Mouse (Mus musculus) E14TG2a.4 (cell line): Measurements from ENCODE around the gene H2afx.

Source experiments
- H3K27me3 ChIP-seq: 2 replicates; pipeline ENCODE4 v1.6.1; 2014; ENCODE audit warnings: low read length, control low read depth; ENCODE audit not compliant: insufficient read depth
- H3K36me3 ChIP-seq: 2 replicates; pipeline ENCODE4 v1.6.1; 2014; ENCODE audit warnings: low read length, control low read depth; ENCODE audit not compliant: insufficient read depth
- H3K4me1 ChIP-seq: replicated peaks from 2 replicates; pipeline ENCODE4 v1.6.1; 2014; ENCODE audit warnings: low read depth, low read length, control low read depth
- H3K4me3 ChIP-seq: replicated peaks from 2 replicates; pipeline ENCODE4 v1.5.1; 2014; ENCODE audit warnings: mild to moderate bottlenecking, low read length
- H3K9me3 ChIP-seq: 2 replicates; pipeline ENCODE4 v1.6.1; 2014; ENCODE audit warnings: low read length, control low read depth
- CTCF ChIP-seq: conservative IDR thresholded peaks from 2 replicates; pipeline ENCODE4 v1.5.1; 2014; ENCODE audit warnings: low read length
- NANOG ChIP-seq: IDR thresholded peaks from 2 replicates; pipeline ENCODE4 v1.6.1; 2014; ENCODE audit warnings: borderline replicate concordance, low read length, mixed read lengths
- POU5F1 ChIP-seq: IDR thresholded peaks from 2 replicates; pipeline ENCODE4 v1.6.1; 2014; ENCODE audit warnings: low read length, borderline replicate concordance

H2afx gene

GRCm38 (mm10) chr9:44325768-44326370 lies 8.6 kb upstream of the H2afx start, which contains the start of gene Dpagt1:
Gene Dpagt1 (plus strand): TSS chr9:44326019.
- TF ChIP-seq NANOG = no peak
- no peak for TF ChIP-seq CTCF
- peaks cover 29% of the 10 kb centered on the region for H3K36me3 ChIP-seq
- peaks cover 41% of the 10 kb centered on the region for H3K4me1 ChIP-seq
- peak within 1 kb of the TSS; percentile 85 for H3K4me3 ChIP-seq
- no peaks in the 10 kb centered on the region for H3K27me3 ChIP-seq
- H3K9me3 ChIP-seq = no peaks in the 10 kb centered on the region

GRCm38 (mm10) chr9:44326371-44327063 lies 8.0 kb upstream of the H2afx start:
- Histone ChIP-seq H3K27me3 (no peaks in the 10 kb centered on the region), H3K9me3 (no peaks in the 10 kb centered on the region), H3K36me3 (peaks cover 35% of the 10 kb centered on the region), H3K4me3 (peak overlapping the region; percentile 85), H3K4me1 (peaks cover 42% of the 10 kb centered on the region)
- TF ChIP-seq NANOG (no peak), POU5F1 (no peak), CTCF (no peak)

- peaks cover 44% of the 10 kb centered on the region for H3K4me1 ChIP-seq
- H3K9me3 ChIP-seq = no peaks in the 10 kb centered on the region
- no peaks in the 10 kb centered on the region for H3K27me3 ChIP-seq
- TF ChIP-seq NANOG (no peak), CTCF (no peak), POU5F1 (no peak)
- peaks cover 40% of the 10 kb centered on the region for H3K36me3 ChIP-seq
- H3K4me3 ChIP-seq = peak overlapping the region; percentile 85
Measured at GRCm38 (mm10) chr9:44327064-44327711, 7.3 kb upstream of the H2afx start.

- H3K4me3 ChIP-seq = peak overlapping the region; percentile 85
Measured at GRCm38 (mm10) chr9:44327926-44328325, 6.6 kb upstream of the H2afx start.

GRCm38 (mm10) chr9:44330736-44331135 lies 3.8 kb upstream of the H2afx start:
- Histone ChIP-seq H3K9me3 (no peaks in the 10 kb centered on the region), H3K27me3 (no peaks in the 10 kb centered on the region), H3K4me1 (peaks cover 39% of the 10 kb centered on the region), H3K36me3 (peaks cover 54% of the 10 kb centered on the region), H3K4me3 (no peak overlapping the region)
- TF ChIP-seq CTCF (no peak), POU5F1 (no peak), NANOG (no peak)

More at GRCm38 (mm10) chr9:44327926-44328325, 6.6 kb upstream of the H2afx start:
- Histone ChIP-seq H3K27me3 (no peaks in the 10 kb centered on the region), H3K4me1 (peaks cover 44% of the 10 kb centered on the region), H3K36me3 (peaks cover 46% of the 10 kb centered on the region), H3K9me3 (no peaks in the 10 kb centered on the region)
- TF ChIP-seq POU5F1 (no peak), NANOG (no peak), CTCF (no peak)

- Histone ChIP-seq H3K4me1 (peaks cover 45% of the 10 kb centered on the region), H3K36me3 (peaks cover 73% of the 10 kb centered on the region)
Measured at GRCm38 (mm10) chr9:44332918-44333638, 1.4 kb upstream of the H2afx start.

GRCm38 (mm10) chr9:44335331-44336092 lies 1.0 kb downstream of the H2afx start:
- Histone ChIP-seq H3K4me3 (peak overlapping the region; percentile 98), H3K27me3 (no peaks in the 10 kb centered on the region), H3K9me3 (no peaks in the 10 kb centered on the region), H3K36me3 (peaks cover 65% of the 10 kb centered on the region), H3K4me1 (peaks cover 54% of the 10 kb centered on the region)
- no peak for TF ChIP-seq CTCF
- TF ChIP-seq NANOG = no peak
- TF ChIP-seq POU5F1 = no peak

More at GRCm38 (mm10) chr9:44332918-44333638, 1.4 kb upstream of the H2afx start:
- TF ChIP-seq NANOG (peak; percentile 70; the same call in 1 of the 2 replicates), POU5F1 (peak; percentile 59; the same call in 1 of the 2 replicates), CTCF (no peak)
- Histone ChIP-seq H3K4me3 (peak overlapping the region; percentile 75), H3K9me3 (no peaks in the 10 kb centered on the region), H3K27me3 (no peaks in the 10 kb centered on the region)
